Mouse (Mus musculus) heart, embryonic 16.5 days (tissue): ENCODE data around the gene Xpot. TPM values are rescaled to one million over a fixed set of nuclear protein-coding genes. Genes with fewer than 3 reads are reported as not detected.

Experiments
- ATAC-seq: fragments of 200-750 bp; cut with Nextera tagmentation; replicated peaks from 2 replicates; pipeline ENCODE4 v1.8.0; 2017; ENCODE audit warnings: moderate number of reproducible peaks; ENCODE audit not compliant: insufficient read depth, low FRiP score; ENCODE audit errors: extremely low read depth
- H3K27ac ChIP-seq: fragments of 300-500 bp; sonication (generic); 2 replicates; pipeline ENCODE4 v1.5.1; 2014; ENCODE audit warnings: mild to moderate bottlenecking, low read length, control low read depth, moderate library complexity
- H3K27me3 ChIP-seq: fragments of 300-500 bp; sonication (generic); 2 replicates; pipeline ENCODE4 v1.6.1; 2014; ENCODE audit warnings: low read length, mixed read lengths; ENCODE audit not compliant: control insufficient read depth, insufficient read depth
- H3K36me3 ChIP-seq: fragments of 300-500 bp; sonication (generic); 2 replicates; pipeline ENCODE4 v1.6.1; 2014; ENCODE audit not compliant: control insufficient read depth, insufficient read depth
- H3K4me1 ChIP-seq: fragments of 300-500 bp; sonication (generic); 2 replicates; pipeline ENCODE4 v1.6.1; 2014; ENCODE audit warnings: low read length, mixed read lengths; ENCODE audit not compliant: control insufficient read depth, insufficient read depth
- H3K4me2 ChIP-seq: fragments of 300-500 bp; sonication (generic); 2 replicates; pipeline ENCODE4 v1.6.1; 2014; ENCODE audit warnings: low read depth, mild to moderate bottlenecking, control low read depth, low read length
- H3K4me3 ChIP-seq: fragments of 300-500 bp; sonication (generic); 2 replicates; pipeline ENCODE4 v1.5.1; 2014; ENCODE audit warnings: mild to moderate bottlenecking, control low read depth, low read length
- H3K9ac ChIP-seq: fragments of 300-500 bp; sonication (generic); 2 replicates; pipeline ENCODE4 v1.6.1; 2014; ENCODE audit warnings: low read length, control low read depth
- H3K9me3 ChIP-seq: fragments of 300-500 bp; sonication (generic); replicated peaks from 2 replicates; pipeline ENCODE4 v1.6.1; 2016; ENCODE audit warnings: low read length; ENCODE audit not compliant: control insufficient read depth
- WGBS: fragments of 180-500 bp; shearing (Covaris S2); extraction: QIAGEN DNeasy Blood & Tissue Kit; methylation state at CpG from one replicate; pipeline ENCODE4 v1.1.7; 2014; 5-methylcytosine and 5-hydroxymethylcytosine counted together
- polyA plus RNA-seq: library from polyadenylated mRNA; unstranded; fragments of >200 nt; fragmentation: Nextera tagmentation; extraction: Ambion mirVana; gene quantifications from 2 replicates; pipeline ENCODE4 v1.2.1, GENCODE M21; 2015

Gene Xpot
- polyA plus RNA-seq, 1 experiment from 2014 or later, result 31.5 TPM

DNA sequence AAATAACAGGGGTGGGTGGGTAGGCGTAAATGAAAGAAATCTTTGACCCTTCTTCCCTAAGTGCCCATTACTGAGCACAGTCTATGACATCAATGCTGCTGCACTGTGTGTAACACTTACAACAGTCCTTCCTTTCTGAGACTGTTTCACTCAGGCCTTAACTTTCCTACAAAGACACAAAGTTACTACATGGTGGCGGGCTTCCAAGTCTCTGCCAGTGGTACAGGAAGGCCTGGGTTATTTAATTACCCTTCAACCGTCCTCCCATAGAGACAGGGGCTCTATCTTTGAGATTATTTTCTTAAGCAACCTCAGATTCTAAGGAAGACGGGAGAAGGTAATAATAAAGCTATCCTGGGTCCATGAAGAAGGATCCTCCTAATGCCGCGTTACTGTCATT lies 13.7 kb downstream of the Xpot start:
- no peaks in the 10 kb centered on the region for H3K4me1 ChIP-seq
- no peak overlapping the region for H3K9ac ChIP-seq
- no peaks in the 10 kb centered on the region for H3K9me3 ChIP-seq
- 79% methylated on average over 6 of the region's 6 CpGs for WGBS
- ATAC-seq, result no peak
- no peak overlapping the region for H3K27ac ChIP-seq
- no peak overlapping the region for H3K4me2 ChIP-seq
- no peaks in the 10 kb centered on the region for H3K27me3 ChIP-seq
- H3K36me3 ChIP-seq, result peaks cover 71% of the 10 kb centered on the region
- H3K4me3 ChIP-seq, result no peak overlapping the region

DNA sequence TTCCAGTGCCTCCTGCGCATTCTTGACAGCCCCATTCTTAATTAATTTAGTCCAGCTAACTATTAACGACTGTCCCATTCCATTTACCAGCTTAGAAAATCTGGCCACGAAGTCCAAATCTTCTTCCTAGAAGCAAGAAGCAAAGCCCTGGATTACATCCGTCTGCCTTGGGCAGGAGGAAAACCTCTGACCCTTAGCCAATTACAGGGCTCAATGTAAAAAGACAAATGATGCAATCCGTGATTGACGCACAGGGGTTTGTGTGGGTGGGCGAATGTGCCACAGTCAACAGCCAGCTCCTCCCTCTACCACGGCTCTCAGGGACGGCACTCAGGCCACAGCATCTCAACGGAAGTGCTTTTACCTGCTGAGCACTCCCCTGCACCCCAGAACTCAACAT lies 14.5 kb downstream of the Xpot start:
- no peak for ATAC-seq
- Histone ChIP-seq H3K9ac (no peak overlapping the region), H3K4me3 (no peak overlapping the region), H3K4me2 (no peak overlapping the region), H3K36me3 (peaks cover 71% of the 10 kb centered on the region), H3K9me3 (no peaks in the 10 kb centered on the region), H3K27me3 (no peaks in the 10 kb centered on the region), H3K27ac (no peak overlapping the region), H3K4me1 (no peaks in the 10 kb centered on the region)
- WGBS, result 86% methylated on average over 9 of the region's 10 CpGs

DNA sequence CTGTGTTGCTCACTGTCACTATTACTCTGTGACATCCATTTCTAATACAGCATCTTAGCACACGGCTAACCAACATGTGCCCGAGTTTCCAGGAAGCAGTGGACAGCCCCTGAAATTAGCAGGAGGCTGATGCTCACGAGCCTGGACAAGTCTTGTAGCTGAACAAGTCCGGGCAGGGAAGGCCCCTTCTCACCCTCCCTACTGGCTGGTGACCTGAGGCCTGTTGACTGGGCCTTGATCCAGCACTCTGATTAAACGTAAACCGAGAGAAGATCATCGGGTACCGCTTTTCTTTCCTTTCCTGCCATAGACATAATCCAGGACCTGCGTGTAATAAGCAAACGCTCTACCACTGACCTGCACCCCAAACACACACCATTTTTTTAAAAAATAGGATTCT lies 18.0 kb downstream of the Xpot start:
- Histone ChIP-seq H3K4me1 (no peaks in the 10 kb centered on the region), H3K27ac (no peak overlapping the region), H3K9ac (no peak overlapping the region), H3K36me3 (peaks cover 75% of the 10 kb centered on the region), H3K4me3 (no peak overlapping the region), H3K27me3 (no peaks in the 10 kb centered on the region), H3K9me3 (no peaks in the 10 kb centered on the region), H3K4me2 (no peak overlapping the region)
- no peak for ATAC-seq
- 88% methylated on average over 10 of the region's 10 CpGs for WGBS

DNA sequence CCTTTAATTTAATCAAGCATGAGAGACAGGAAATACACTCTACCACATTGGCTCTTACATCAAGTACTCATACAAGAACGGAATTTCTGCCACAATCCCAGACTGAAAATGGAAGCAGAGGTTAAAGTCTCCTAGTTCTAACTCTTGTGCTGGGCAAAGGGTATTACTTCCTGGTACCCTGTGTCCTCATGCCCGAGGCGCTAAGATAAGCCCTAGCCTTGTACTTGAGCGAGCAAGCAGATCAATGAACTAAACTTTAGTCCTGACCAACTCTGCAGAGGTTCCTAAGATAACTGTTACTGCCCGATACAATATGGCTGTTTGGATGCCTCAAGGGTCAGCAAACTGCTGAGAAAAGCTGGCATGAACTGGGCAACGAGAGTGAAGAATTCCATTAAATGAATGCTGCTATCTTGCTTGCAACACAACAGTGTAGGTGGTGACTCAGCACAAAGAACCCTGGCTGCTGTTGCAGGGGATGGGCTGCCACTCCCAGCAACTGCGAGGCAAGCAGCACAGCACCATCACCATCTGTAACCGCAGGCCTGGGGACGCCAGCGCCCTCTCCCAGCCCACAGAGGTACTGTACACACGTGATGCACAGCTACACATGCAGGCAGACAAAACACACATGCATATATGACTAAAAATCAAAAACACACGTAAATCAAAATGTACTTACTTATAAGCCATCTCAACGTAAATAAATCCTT lies 21.3 kb downstream of the Xpot start:
- WGBS, result 90% methylated on average over 13 of the region's 13 CpGs
- peaks cover 89% of the 10 kb centered on the region for H3K36me3 ChIP-seq

DNA sequence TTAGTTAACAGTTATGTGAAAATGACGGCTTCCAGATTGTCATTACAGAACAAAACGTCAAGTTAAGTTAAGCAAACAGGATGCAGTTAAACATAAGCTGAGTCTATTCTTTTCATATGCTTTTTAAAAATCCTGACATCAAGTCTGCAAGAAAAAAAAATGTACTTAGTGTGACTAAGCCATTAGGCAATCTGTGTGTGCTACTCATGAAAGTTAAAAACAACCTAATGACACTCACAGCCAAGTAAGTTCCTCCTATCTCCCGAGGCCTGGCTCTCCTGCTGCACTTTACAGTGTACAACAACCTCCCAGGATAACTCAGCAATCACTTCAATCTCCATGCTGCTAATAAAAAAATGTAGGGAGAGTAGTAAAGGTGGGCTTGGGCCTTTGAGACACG lies 22.6 kb downstream of the Xpot start:
- 83% methylated on average over 4 of the region's 4 CpGs for WGBS
- H3K4me1 ChIP-seq, result no peaks in the 10 kb centered on the region
- H3K9me3 ChIP-seq, result no peaks in the 10 kb centered on the region

More for the DNA sequence above, 21.3 kb downstream of the Xpot start:
- no peak overlapping the region for H3K27ac ChIP-seq
- no peaks in the 10 kb centered on the region for H3K27me3 ChIP-seq
- no peaks in the 10 kb centered on the region for H3K9me3 ChIP-seq
- no peak overlapping the region for H3K9ac ChIP-seq
- H3K4me1 ChIP-seq, result no peaks in the 10 kb centered on the region
- H3K4me3 ChIP-seq, result no peak overlapping the region
- H3K4me2 ChIP-seq, result no peak overlapping the region
- ATAC-seq, result no peak

DNA sequence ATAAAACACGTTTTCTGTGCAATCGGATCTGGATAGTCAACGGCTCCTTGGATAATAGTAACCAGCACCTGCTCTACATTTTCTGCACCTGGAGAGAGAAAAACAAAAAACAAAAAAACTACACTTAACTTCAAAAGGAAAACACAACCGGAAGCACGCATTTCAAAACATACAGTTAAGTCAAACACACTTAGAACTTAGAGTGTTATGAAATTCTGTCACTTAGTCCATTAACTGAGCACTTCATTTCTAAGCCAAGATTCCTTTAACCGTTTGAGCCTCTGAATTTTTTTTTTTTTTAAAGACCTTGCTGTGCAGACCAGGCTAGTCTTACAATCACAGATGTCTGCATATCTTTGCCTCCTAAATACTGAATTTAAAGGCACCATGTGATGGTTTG lies 24.9 kb downstream of the Xpot start:
- Histone ChIP-seq H3K4me2 (no peak overlapping the region), H3K9me3 (no peaks in the 10 kb centered on the region), H3K4me1 (no peaks in the 10 kb centered on the region), H3K27ac (no peak overlapping the region), H3K9ac (no peak overlapping the region), H3K36me3 (peaks cover 84% of the 10 kb centered on the region), H3K4me3 (no peak overlapping the region), H3K27me3 (no peaks in the 10 kb centered on the region)
- ATAC-seq, result no peak
- WGBS, result 85% methylated on average over 6 of the region's 6 CpGs

More for the DNA sequence above, 22.6 kb downstream of the Xpot start:
- Histone ChIP-seq H3K27ac (no peak overlapping the region), H3K9ac (no peak overlapping the region), H3K27me3 (no peaks in the 10 kb centered on the region), H3K36me3 (peaks cover 91% of the 10 kb centered on the region), H3K4me2 (no peak overlapping the region), H3K4me3 (no peak overlapping the region)
- no peak for ATAC-seq

DNA sequence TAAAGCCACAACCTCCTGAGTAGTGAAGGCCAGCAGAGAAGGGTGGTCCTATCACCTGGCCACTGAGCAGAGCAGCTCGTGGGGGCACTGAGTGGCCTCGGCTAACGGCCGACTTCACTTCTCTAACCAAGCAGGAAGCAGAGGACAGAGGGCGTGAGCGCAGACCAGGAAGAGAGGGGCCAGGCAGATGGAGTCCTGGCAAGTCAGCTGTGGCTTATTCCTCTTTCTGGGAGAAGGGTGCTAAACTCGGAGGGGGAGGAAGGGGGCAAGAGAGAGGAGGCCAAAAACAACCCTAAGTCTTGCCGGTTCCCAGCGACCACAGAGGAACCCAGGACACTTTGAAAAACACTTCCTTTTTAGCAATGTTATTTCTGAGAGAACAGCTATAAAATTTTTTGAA lies 29.6 kb downstream of the Xpot start:
- Histone ChIP-seq H3K9ac (no peak overlapping the region), H3K4me2 (no peak overlapping the region), H3K4me3 (no peak overlapping the region), H3K27ac (no peak overlapping the region), H3K27me3 (no peaks in the 10 kb centered on the region), H3K36me3 (peaks cover 69% of the 10 kb centered on the region), H3K4me1 (no peaks in the 10 kb centered on the region), H3K9me3 (no peaks in the 10 kb centered on the region)
- 74% methylated on average over 9 of the region's 9 CpGs for WGBS
- ATAC-seq, result no peak

DNA sequence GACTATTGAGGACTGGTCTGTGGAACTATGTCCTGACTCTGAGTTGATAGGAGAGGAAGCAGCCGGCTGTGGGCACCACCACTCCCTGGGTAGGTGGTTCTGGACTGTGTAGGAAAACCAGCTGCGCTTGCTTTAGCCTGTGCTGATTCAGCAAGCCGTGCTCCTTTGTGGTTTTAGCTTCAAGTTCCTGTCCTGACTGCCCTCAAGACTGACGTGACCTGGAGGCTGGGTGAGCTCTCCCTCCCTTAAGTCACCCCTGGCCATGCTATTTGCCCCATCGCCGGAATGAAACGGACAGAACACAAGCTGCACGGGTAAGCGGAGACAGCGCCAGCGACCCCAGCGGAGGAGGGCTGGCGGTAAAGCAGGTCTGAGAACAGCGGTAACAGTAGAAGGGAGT lies 35.0 kb downstream of the Xpot start:
- no peak overlapping the region for H3K9ac ChIP-seq
- H3K27ac ChIP-seq, result no peak overlapping the region
- H3K4me3 ChIP-seq, result no peak overlapping the region
- no peak overlapping the region for H3K4me2 ChIP-seq
- no peaks in the 10 kb centered on the region for H3K27me3 ChIP-seq
- no peaks in the 10 kb centered on the region for H3K9me3 ChIP-seq
- H3K36me3 ChIP-seq, result peaks cover 29% of the 10 kb centered on the region
- ATAC-seq, result no peak
- 81% methylated on average over 14 of the region's 14 CpGs for WGBS
- peaks cover 3% of the 10 kb centered on the region; the same call in 1 of the 2 replicates for H3K4me1 ChIP-seq

DNA sequence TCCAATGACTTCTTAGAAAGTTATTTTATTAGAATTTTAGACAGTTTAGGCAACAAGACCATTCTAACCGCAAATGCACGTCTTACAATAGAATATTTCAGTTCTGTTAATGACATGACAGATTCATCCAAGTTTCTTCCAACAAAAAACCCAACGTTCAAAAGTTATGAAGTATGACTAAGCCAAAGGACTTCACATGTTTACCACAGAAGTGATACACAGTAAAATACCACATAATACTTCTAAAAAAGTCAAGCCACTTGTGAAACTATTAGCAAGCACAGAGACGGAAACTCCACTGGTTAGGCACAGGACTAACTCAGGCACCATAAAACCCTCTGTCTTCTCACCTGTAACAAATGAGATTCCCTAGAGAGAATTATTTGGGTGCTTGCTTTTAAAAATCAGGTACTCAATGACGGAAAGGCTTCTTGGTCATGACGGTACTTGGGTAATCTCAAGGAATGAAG lies 38.7 kb downstream of the Xpot start:
- 54% methylated on average over 6 of the region's 6 CpGs for WGBS
- H3K36me3 ChIP-seq, result peaks cover 23% of the 10 kb centered on the region
- peak overlapping the region; percentile 65 for H3K4me2 ChIP-seq
- H3K9ac ChIP-seq, result peak overlapping the region; percentile 90
- peak overlapping the region; percentile 95 for H3K4me3 ChIP-seq
- H3K27me3 ChIP-seq, result no peaks in the 10 kb centered on the region
- no peaks in the 10 kb centered on the region for H3K9me3 ChIP-seq
- peaks cover 8% of the 10 kb centered on the region for H3K4me1 ChIP-seq
- peak overlapping the region; percentile 84 for H3K27ac ChIP-seq
- ATAC-seq, result no peak
